Mouse (Mus musculus) ovary, adult 18-20 months (tissue): Measurements from ENCODE around the gene Mpv17.
A peak's percentile ranks its signal among the peaks of the same experiment; 100 is the strongest.

Source experiments
- DNase-seq: peaks from one replicate; pipeline ENCODE4 v3.0.0; 2022; ENCODE audit warnings: low spot score, mixed read lengths

The Mpv17 gene

DNA sequence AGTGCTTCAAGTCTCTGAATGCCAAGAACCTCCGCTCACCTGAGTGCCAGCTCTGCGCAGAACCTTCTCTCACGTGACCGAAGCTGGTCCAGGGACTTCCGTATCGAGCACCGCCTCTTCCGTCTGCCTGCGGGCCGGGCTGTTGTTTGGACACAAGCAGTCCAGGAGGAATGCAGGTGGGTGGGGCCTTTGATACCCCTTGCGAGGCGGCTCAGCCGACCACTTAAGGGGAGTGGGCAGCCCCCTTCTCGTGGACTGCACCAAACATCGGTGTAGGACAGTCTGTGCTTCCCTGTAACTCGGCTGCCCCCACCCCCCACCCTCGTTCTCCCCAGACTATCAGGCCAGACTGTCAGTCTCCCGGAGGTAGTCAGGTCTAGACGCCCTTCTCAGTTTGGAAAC is at the start of gene Mpv17:
Gene Mpv17, minus strand, starts transcription at position 100 of the 402 bp plus-strand sequence.
- peak; percentile 78 for DNase-seq

DNA sequence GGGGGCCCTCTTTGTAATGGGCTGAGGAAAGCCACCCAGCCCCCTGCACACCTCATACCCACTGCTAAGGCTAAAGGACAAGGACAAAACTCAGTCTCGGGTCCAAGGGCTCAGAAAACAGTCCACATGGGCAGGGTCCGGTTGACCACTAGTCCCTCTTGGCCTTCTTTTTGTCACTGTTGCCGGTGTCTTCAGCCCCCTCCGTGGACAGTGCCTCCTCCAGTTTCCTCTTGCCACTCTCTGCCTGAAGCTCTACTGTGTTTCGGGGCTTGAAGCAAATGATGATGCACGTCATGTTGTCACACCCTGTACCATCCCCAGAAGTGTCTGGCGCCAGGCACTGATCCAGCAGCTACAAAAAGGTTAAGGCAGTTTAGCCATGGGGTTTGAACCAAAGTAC is 48.9 kb upstream of the Mpv17 start:
- DNase-seq, result no peak

DNA sequence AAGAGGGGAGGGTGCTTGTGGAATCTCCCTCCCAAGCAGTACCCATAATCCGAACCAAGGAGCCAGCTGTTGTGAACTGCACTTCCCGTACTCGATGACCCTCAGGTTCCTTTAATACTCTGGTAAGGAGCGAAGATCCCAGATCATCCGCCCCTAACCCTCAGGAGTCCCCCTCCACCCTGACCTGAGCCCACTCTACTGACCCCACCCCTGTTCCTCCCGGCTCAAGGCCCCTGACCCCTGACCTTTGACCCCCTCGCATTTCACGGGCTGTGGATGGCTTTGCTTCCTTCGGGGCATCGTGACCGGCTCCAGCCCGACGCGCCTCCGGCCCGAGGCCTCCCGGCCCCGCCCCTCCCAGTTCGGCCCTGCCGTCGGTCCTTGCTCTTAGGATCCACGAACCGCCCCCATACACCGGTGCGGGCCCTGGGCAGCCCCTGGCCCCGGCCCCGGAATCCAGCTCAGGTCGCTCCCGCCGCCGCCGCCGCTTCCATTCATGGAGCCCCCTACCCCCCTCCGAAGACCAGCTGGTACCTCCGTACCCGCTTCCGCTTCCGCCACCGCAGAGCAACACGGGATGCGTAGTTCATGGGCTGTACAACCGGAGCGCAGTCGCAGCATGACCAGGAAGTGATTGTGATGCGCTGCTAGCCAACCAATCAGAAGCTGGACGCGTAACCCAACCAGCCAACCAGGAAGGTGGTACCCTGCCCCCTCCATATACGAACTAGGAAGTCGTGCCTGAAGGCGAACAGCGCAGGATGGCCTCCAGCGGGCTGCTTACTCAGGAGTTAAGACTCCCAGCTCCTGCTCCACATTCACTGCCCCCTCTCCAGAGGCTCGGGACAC is 47.9 kb upstream of the Mpv17 start, which contains the start of gene Zfp513:
Gene Zfp513, minus strand, starts transcription at position 562 of the 849 bp plus-strand sequence.
- DNase-seq, result peak; percentile 97

DNA sequence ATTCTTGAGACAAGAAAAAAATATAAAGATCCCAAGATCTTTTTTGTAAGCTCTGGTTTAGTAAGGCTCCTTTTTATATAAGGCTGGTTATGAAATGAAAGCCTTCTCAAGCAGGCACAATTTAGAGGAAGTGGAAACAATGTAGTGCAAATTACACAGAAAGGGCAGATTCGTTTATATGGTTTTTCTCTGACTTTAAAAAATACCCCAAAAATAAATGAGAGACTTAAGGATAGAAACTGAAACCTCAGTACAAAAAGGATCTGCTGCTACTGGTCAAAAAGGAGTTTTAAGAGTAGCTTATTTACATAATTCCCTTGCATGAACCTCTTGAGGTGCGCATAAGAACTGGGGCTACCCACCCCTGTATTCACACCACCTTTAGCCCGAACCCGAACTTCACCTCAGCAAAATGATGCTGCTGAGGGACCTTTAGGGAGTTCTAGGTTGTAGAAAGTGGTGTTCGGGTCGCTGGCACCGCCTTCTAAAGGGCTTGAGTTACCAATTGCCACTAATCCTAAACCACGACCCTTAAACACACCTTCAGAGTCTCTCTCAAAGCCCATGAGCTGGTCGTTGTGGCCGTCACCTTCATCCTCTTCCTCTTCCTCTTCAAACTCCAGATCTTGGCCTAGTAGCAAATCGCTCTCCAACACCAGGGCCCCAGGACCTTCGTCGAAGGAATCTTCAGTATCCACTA is 47.1 kb upstream of the Mpv17 start:
- DNase-seq, result no peak

DNA sequence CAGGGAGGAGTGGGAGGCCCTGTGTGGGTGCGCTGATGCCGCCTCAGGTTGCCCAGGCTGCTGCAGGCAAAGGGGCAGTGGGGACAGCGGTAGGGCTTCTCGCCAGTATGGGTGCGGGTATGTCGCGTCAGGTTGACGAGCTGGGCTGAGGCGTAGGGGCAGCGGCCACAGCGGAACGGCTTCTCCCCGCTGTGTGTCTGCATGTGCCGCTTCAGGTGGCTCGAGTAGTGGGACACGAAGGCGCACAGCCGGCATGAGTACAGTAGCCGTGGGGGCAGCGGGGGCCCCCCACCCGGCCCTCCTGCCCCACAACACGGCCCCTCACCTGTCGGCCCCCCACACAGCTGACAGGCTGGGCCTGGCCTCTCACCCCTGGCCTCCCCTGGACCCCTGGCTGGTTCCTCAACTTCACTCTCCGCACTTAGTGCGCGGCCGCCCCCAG is 46.3 kb upstream of the Mpv17 start:
- DNase-seq, result no peak

DNA sequence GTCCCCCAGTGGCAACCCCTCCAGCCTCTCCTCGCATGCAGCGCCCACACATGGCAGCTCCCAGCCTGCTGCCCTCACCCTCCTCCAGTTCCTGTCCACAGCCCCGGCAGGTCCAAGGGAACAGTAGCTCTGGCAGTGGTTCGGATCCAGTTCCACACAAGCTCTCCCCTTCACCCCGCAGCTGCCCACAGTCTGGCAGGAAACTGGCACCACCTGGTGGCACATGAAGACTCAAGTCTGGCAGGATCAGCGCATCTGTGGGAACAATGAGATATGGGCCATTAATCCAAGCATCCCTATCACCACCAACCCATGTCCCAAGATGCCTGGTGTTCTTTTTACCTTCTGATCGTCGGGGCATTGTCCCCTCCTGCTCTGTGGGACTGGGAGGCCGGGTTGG is 45.8 kb upstream of the Mpv17 start:
- no peak for DNase-seq

DNA sequence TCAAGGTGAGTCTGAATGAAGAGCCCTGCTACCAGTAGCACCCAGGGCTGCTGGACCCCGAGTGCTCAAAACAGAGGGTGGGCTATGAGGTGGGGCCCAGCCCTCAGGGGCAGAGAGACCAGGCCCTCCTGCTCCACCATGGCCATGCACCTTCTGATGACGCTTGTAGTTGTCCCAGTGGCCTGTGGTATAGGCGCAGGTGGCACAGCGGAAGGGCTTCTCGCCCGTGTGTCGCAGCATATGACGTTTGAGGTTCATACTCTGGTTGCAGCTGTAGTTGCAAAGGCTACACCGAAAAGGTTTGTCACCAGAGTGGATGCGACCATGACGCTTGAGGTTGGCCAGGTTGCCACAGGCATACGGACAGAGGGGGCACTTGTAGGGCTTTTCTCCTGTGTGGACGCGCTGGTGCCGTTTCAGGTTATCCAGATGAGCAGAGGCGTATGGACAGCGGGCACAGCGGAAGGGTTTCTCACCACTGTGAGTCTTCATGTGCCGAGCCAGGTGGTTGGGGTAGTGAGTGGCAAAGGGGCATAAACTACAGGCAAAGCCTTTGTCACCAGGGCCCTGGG is 45.4 kb upstream of the Mpv17 start:
- DNase-seq, result no peak

DNA sequence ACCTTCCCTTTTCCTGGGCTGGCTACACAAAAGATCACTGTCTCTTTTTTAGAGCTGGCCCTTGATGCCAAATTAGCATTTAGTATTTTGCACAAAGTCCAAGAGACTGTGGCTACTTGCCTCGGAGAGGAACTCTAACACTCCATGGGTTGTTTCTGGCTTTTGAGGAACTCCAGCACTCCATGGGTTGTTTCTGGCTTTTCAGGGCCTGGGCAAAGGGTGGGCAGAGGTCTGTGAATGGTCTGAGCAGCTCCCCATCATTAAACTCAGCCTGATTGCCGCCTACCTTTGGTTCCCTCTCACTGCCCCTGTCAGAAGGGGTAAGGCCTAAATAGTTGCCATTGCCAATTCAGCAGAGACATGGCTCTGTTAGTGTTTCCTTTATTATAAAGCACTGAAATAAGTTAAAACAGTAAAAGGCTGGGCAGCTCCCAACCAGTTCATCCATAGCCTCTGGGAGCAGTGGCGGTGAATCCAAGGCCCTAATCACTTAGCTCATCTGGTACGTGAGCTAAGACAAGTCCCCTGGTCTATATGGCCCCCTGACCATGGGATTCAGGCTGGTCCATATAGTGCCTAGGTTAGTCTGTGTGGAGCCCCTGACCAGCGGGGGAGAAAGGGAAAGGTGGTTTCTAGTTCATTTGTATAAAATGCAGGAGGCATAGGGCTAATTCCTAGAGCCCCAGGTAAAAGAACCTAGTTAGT is 44.7 kb upstream of the Mpv17 start:
- no peak for DNase-seq

DNA sequence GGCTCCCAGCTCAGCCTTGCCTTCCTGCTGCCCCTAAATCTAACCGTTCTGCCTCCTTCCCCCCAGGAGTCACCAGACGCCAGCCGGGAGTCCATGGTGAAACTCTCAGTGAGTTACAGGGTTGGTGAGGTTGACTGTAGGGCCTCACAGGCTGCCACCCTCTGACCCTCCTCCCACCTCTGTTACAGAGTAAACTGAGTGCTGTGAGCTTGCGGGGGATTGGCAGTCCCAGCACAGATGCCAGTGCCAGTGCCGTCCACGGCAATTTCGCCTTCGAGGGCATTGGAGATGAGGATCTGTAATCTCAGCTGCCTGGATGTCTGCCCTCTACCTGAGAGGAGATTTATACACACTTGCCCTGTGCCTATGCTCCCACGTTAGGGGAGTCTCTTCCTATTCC is 44.1 kb upstream of the Mpv17 start:
- DNase-seq, result no peak

DNA sequence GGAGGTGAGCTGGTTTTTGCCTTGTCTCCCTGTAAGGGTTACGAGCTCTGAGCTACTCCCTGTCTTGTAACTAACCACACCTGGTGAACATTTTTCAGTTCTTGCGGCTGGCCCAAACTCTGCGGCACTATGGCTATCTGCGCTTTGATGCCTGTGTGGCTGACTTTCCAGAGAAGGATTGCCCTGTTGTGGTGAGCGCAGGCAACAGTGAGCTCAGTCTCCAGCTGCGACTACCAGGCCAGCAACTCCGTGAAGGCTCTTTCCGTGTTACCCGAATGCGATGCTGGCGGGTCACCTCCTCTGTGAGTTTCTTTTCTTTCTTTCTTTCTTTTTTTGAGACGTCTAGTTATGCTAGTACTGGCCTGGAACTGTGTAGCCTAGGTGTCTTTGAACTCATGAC is 43.0 kb upstream of the Mpv17 start:
- no peak for DNase-seq

DNA sequence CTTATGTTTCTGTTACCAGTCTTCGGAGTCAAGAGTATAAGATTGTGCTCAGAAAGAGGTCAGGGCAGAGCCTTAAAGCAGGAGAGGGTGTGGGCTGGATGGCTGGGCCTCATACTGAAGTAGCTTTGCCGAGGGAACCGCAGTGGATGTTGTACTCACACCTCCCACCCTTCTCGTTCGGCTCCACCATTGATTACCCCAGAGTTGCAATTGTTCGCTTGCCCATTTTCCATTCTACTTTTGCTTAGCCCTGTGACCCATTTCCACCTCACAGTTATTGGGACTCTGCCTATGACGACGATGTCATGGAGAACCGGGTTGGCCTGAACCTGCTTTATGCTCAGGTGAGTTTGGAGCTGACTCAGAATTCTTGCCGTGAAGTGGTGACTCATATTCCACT is 42.2 kb upstream of the Mpv17 start:
- DNase-seq, result no peak

DNA sequence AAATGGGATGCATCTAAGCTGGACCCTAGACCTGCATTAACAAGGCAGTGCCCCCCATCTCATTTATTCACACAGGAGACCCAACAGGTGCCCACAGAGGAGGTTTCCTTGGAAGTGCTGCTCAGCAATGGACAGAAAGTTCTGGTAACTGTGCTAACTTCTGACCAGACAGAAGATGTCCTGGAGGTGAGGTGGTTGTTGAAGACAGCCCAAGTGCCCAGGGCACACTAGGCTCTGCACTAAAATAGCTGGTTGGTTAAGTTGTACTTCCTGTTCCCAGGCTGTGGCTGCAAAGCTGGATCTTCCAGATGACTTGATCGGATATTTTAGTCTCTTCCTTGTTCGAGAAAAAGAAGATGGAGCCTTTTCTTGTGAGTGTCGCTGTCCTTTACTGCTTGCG is 41.6 kb upstream of the Mpv17 start:
- no peak for DNase-seq

DNA sequence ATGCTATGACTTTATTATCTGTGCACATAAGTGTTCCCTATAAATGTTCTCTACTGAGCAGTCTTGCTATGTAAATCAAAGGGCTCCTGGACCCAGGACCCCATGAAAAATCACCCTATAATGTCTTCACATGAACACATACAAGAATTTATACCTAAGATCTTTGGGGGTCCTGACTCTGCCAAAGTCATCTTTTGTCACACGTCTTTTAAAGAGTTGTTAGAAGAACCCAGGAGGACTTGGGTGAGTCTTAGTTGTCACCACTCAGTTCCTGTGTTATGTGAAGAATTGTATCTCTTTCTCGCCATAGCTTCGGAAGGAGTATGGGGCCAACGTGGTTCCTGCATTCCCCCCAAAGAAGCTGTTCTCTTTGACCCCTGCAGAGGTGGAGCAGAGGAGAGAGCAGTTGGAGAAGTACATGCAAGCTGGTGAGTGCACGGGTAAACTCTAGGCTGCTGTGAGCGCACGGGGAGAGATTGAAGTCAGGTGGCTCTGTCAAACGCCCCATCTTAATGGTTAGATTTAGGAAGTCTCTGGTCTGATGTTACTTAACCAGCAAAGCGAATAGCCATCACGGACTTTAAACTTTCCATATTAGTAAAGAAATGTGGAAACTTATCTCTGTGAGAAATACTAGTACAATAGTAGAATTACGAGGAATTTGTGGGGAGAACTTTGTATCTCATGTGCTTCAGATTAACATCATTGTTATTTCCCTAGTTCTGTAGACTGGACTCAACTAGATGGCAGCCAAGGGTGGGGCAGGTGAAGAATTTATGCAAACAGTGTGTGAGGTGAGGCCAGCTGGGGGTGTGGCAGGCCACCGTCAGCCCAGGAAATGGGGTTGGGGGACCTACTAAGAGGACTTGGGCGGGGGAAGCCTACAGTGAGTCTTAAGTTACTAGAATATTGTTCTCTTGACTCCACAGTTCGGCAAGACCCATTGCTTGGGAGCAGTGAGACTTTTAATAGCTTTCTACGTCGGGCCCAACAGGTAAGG is 40.7 kb upstream of the Mpv17 start:
- DNase-seq, result no peak

DNA sequence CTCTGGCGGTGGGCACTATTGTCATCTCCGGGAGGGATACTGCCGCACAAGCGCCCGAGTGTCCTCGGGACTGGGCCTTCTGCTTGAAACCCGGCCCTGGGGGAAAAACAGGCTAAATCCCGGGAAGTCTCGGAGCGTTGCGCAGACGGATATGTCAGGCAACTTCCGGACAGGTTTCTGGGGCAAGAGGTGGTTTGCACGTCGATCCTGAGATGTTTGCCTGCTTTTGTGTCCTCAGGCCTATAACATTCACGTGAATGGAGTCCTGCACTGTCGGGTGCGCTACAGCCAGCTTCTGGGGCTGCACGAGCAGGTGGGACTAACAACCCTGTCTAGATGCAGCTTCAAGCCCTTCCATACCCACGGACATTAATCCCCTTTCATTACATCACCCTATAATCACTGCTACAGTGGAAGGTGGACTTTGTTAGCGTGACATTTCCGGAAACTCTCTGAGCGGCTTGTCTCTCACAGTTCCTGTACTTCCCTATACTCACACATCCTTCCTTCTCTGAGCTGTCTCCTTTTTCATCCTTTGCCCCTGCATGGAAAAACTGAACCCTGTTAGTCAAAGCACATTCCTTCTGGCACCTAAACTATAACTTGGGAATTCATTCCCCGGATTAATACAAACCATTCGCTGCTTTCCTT is 39.7 kb upstream of the Mpv17 start:
- no peak for DNase-seq

DNA sequence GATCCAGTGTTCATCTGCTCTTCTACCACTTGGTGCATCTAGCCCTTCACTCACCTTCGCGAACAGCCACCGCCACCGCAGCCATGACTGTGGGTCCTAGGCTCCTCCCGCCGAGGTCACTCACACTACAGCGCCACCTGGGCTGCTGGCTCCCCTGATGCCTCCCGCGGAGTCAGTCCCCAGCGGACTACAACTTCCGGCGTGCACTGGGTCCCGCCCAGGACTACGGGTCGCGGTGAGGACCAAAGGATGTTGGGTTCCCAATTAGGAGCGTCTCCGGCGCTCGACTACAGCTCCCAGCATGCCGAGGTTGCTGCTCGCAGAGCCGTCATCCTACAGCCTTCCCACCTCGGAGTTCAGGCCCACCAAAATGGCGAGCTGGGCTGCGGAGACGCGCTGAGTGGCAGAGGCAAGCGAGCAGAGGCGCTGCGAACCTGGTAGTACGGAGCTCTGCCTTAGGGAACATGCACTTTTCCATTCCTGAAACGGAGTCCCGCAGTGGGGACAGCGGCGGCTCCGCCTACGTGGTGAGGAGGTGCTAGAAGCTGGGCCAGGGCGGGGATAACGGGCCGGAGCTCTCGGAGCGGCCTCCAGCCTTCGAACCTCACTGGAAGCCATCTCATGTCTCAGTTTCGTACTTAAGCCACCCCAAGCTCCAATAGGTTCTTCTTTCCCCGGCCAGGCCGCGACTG is 39.0 kb upstream of the Mpv17 start, which contains the start of the genes Snx17 and Eif2b4:
Gene Snx17, plus strand, starts transcription at position 289 of the 692 bp plus-strand sequence.
Gene Eif2b4, minus strand, starts transcription at position 492 of the 692 bp plus-strand sequence.
- peak; percentile 99 for DNase-seq

DNA sequence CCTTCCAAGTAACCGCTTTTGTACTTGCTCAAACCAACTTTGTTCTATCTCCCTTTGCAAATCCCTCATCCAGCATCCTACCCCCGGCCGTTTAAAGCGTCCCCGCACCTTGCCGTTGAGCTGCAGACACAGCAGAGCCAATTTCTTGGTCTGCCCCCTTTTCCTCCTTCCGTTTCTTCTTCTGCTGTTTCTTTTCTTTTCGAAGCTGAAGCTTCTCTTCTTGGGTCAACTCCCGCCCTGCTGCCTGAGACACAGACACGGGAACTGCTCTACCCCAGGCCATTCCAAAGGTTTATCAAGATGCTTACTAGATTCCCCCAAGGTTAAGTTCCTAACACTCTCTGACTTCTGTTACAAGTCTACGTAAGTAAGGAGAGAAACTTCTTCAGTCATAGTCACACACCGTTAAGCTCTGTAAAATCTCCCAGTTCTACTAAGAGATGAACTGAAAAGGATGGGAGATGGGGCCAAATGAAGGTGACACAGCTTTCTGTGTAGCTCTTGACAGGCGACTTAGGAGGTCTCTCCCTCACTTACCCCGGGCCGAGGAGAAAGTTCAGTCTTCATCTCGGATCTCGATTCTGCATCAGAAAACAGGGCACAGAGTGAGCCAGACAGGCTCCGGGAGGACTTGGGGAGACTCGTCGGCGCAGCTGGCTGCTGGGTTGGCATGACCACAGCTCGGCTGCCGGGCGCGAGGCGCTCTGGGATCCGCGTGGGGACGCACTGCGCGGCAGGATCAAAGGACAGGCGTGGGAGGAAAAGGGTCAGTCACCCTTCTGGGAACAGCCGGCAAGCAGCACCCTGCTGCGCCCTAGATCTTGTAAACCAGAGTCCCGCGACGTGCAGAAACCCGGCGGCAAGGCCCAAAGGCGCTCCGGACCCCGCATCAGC is 38.2 kb upstream of the Mpv17 start:
- no peak for DNase-seq

DNA sequence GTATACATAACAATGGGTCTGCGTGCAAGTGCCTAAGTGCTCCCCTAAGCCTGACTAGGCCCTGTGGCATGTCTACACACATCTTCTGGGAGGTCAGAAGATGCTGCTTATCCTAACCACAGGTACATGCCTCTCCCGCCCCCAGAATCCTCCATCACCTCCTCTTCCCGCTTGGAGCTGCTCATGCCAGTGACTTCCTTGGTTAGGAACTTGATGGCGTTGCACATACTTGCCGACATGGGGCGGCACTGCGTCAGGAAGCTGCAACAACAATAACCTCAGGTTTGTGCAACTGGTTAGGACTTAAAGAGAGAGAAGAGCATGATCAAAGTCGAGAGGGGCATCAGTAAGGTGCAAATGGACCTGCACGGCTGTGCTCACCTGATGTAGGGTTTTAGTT is 36.1 kb upstream of the Mpv17 start:
- no peak for DNase-seq

DNA sequence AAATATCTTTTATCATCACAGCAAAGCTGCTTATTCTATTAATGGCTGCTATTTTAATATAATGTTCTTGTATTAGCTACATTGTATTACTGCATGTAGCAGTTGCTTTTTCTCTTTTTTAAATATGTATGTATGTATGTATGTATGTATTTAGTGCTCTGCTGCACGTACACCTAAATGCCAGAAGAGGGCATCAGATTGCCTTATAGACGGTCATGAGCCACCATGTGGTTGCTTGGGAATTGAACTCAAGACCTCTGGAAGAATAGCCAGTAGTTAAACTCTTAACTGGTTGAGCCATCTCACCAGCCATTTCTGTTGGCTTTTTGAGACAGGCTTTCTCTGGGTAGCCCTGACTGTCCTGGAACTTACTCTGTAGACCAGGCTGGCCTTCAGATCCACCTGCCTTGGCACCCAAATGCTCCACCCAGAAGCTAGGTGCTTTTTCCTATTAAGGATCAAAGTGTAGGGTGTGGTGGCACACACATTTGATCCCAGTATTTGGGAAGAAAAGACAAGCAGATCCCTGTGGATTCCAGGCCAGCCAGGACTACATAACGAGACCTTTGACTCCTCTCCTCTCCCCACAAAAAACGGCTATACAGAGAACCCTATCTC is 34.3 kb upstream of the Mpv17 start:
- no peak for DNase-seq
